Mouse (Mus musculus): ENCODE data around the gene Otoa. TPM values are rescaled to one million over a fixed set of nuclear protein-coding genes. Genes with fewer than 3 reads are reported as not detected.
A peak's percentile ranks its signal among the peaks of the same experiment; 100 is the strongest.

Otoa gene
- total RNA-seq (2021) = under 1 TPM; 0.31 to 0.61 TPM
- long read RNA-seq, experiment 1 = 0 reads
- long read RNA-seq, experiment 2, partial matches to known transcripts = 0 of 1 reads
- long read RNA-seq, experiment 2, other reads (novel, unspliced or antisense) = 1 of 1 reads

DNA sequence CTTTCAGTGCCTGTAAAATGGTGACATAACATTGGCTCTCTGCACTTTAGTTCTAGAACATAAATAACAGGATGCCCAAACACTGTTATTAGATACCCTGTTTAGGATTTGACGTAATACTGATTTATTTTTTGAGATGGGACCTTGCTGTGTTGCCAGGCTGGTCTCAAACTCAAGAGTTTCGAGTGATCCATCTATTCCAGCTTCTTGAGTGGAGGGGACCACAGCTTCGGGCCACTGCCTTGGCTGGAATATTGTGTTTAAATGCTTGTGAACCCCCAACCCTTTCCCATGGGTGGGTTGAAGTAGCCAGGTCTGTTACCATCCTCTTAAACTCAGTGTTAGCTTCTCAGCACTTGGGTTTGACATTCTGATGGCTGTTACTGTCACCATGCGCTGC lies at the start of gene Otoa:
TSS of gene Otoa (plus strand) at position 301 of the 400 bp plus-strand sequence.
- H3K4me3 ChIP-seq = no peak within 1 kb of the TSS
- no peak for DNase-seq
- TF ChIP-seq CTCF (IDR thresholded peaks at IDR 0.05) = no peak
- H3K27ac ChIP-seq = no peak within 1 kb of the TSS
- intact Hi-C loops (cut with DNase I) = no loop called here

DNA sequence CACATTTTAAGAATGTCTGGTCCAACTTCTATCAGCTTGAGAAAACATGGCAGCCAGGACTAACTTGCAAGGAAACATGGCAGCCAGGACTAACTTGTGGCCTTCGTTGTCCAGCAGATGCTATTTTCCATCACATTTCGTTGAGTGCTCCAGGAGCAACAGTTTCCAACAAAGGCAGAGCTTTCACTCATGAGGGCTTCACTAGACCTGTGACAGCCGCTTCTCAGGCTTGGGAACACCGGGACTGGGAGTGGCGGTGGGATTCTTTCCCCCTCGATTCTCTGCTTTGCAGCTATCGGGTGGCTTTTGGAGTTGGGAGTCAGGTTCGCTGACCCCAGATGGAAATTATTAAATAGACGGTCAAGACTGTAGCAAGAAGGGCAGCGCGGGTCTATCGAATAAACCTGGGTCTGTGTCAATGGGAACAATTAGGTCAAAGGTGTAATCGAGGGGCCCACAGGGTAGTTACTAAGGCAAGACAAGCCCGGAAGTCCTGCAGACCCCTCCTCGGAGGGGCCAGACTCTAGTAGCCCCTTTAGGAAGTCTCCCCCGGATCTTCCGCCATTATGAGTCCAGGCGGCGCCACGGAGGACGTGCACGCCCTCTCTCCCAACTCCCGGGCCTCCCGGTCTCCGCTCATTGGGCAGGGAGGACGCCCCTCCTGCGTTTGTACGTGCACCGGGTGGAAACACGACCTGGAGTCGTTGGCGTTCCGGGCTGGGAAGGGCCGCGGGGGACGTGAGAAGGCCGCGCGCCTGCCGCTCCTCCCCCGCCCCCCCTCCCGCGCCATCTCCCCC lies 47.4 kb upstream of the Otoa start, which contains the start of gene Mettl9:
TSS of gene Mettl9 (plus strand) at position 590 of the 797 bp plus-strand sequence.
- intact Hi-C loops (cut with DNase I) = loop anchor here (2.0 to 10.0 kb wide), 3 partner anchors 51 to 379 kb away; partner anchors contain the start of genes Cdr2 and Mfsd13b
- no peak; the same call in 1 of the 2 replicates for TF ChIP-seq CTCF (IDR thresholded peaks at IDR 0.05)
- Histone ChIP-seq H3K27ac (peak within 1 kb of the TSS; percentile 86), H3K4me3 (peak within 1 kb of the TSS; percentile 99)
- DNase-seq = peak; percentile 96

DNA sequence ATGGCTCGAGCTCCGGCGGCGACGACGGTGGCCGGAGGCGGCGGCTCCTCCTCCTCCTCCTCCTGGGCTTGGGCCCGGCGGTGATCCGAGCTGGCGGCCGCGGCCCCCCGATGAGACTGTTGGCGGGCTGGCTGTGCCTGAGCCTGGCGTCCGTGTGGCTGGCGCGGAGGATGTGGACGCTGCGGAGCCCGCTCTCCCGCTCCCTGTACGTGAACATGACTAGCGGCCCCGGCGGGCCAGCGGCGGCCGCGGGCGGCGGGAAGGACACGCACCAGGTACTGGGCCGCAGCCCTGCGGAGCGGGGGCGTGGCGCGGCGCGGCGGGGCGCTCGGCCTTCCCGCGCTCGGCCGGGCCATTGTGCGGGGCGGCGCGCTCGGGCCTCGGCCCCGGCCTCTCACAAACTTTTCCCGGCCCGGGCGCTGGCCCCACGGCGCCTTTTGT lies 46.7 kb upstream of the Otoa start:
- Histone ChIP-seq H3K27ac (peak overlapping the region; percentile 86), H3K4me3 (peak overlapping the region; percentile 99)
- intact Hi-C loops (cut with DNase I) = loop anchor here (2.0 to 10.0 kb wide), 3 partner anchors 52 to 380 kb away; partner anchors contain the start of genes Cdr2 and Mfsd13b
- DNase-seq = no peak
- TF ChIP-seq CTCF (IDR thresholded peaks at IDR 0.05) = no peak

DNA sequence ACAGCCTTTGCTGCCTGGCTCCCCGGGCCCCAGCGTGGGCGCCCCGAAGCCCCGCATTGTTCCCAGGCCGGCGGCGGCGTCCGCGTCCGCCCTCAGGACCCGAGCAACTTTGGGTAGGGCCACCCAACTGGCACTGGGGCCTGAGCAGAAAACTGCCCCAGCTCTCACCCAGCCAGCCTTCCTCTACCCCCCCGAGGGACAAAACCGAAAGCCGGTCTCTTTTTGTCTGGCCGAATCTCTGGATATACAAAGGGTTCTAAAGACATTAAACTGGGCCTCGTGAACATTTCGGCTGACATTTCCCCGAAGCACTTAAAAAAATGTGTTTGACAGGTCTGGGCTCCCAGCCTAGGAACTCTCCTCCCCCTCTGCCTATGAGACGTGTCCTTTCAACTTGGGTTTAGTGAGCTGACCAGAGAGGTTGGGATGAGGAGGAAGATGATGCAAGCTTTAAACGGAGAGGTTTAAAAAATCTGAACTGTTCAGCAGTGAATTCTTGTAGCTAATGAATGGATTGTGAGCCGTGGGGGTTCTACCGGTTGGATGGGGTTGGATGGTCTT lies 46.2 kb upstream of the Otoa start:
- no peak for DNase-seq
- TF ChIP-seq CTCF (IDR thresholded peaks at IDR 0.05) = no peak

DNA sequence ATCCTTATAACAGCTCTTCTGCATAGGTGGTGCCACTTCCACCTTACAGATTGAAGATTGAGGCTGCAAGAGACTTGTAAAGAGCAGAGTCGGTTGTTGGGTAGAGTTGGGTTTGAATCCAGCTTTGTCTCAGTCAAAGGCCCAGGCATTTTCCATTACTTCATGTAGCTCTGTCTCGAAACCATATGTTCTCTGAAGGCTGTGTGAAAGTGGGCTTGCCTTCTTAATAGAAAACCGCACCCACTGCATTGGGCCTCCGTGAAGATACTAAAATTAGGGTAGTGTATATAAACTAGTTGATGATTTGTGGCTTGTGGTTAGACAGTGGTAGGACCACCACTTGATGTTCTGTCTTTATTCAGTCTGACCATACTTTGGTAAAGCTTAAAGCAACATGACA lies 40.9 kb upstream of the Otoa start:
- no peak for DNase-seq
- TF ChIP-seq CTCF (IDR thresholded peaks at IDR 0.05) = no peak
- Histone ChIP-seq H3K4me3 (no peak overlapping the region), H3K27ac (no peak overlapping the region)
- intact Hi-C loops (cut with DNase I) = no loop called here

More for the DNA sequence above, 46.2 kb upstream of the Otoa start:
- intact Hi-C loops (cut with DNase I) = loop anchor here (2.0 to 10.0 kb wide), 2 partner anchors 52 to 380 kb away; partner anchors contain the start of genes Cdr2 and Mfsd13b
- H3K4me3 ChIP-seq = peak overlapping the region; percentile 99
- peak overlapping the region; percentile 86 for H3K27ac ChIP-seq

DNA sequence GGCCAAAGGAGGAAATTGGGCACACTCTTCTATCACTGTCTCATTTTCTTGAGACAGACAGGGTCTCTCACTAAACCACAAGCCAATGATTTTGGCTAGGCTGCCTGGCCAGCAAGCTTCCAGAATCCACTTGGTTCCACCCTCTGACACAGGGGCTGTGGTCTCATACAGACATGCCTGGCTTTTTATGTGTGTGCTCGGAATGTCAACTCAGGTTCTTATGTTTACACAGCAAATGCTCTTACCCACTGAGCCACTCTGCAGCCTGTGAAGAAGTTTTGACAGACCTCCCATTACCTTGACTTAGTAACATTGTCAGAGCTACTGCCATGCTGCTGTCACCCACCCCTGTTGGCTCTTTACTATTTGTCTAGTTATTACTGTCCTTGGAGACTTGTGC lies 39.5 kb upstream of the Otoa start:
- intact Hi-C loops (cut with DNase I) = no loop called here

DNA sequence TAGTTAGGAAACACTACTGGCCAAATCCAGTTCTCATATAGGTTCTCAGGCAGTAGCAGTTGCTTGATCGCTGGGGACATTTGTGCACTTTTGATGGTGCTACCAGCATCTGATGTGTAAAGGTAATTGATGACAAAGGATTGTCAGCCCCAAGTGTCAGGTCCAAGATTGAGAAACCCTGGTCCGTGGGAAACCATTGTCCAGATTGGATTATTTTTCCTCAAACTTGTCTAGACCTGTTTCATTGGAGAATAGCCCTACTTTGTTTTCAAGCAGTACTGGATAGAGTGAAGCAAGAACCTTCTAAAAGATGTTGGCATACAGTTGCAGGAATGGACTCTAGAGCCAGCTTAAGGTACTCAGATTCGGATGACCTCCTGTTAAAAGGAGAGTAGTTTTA lies 38.4 kb upstream of the Otoa start:
- TF ChIP-seq CTCF (IDR thresholded peaks at IDR 0.05) = no peak
- intact Hi-C loops (cut with DNase I) = no loop called here
- Histone ChIP-seq H3K4me3 (no peak overlapping the region), H3K27ac (no peak overlapping the region)
- DNase-seq = no peak

More for the DNA sequence above, 39.5 kb upstream of the Otoa start:
- TF ChIP-seq CTCF (IDR thresholded peaks at IDR 0.05) = no peak
- no peak overlapping the region for H3K27ac ChIP-seq
- DNase-seq = no peak
- no peak overlapping the region for H3K4me3 ChIP-seq

DNA sequence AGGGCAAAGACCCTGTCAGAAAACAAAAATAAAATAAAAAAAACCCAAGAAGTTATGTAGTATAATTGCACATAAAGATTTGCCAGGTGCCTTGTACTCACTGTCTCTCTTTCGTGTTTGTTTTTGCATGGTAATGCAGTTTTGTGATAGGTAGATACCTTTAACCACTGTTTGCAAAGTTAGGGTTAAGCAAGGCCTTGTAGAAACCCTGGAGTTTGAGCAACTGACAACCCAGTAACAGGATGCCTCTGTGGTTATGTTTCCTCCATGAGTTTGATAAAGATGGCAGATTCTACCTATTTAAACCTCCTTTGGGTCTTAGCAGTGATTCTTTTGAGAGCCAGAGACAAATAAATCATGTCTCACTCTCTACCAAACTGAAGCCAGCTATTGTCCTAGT lies 37.9 kb upstream of the Otoa start:
- DNase-seq = no peak
- TF ChIP-seq CTCF (IDR thresholded peaks at IDR 0.05) = no peak
- no peak overlapping the region for H3K27ac ChIP-seq
- H3K4me3 ChIP-seq = no peak overlapping the region
- intact Hi-C loops (cut with DNase I) = no loop called here

DNA sequence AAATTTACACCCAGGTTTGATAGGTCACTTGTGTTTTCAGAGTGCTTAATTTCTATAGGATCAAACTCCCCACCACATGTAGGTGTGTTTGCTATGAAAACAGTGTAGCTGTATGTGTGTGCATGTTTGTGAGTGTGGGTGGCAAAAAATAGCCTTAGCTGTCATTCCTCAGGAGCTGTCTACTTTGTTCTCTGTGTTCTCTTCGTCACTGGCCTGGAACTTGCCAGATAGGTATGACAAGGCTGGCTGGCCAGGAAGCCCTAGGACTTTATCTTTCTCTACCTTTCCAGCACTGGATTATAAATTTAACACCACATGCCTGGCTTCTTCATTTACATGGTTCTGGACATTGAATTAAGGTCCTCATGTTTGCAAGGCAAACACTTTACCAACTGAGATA lies 37.2 kb upstream of the Otoa start:
- DNase-seq = no peak
- intact Hi-C loops (cut with DNase I) = no loop called here
- no peak for TF ChIP-seq CTCF (IDR thresholded peaks at IDR 0.05)
- Histone ChIP-seq H3K27ac (no peak overlapping the region), H3K4me3 (no peak overlapping the region)

DNA sequence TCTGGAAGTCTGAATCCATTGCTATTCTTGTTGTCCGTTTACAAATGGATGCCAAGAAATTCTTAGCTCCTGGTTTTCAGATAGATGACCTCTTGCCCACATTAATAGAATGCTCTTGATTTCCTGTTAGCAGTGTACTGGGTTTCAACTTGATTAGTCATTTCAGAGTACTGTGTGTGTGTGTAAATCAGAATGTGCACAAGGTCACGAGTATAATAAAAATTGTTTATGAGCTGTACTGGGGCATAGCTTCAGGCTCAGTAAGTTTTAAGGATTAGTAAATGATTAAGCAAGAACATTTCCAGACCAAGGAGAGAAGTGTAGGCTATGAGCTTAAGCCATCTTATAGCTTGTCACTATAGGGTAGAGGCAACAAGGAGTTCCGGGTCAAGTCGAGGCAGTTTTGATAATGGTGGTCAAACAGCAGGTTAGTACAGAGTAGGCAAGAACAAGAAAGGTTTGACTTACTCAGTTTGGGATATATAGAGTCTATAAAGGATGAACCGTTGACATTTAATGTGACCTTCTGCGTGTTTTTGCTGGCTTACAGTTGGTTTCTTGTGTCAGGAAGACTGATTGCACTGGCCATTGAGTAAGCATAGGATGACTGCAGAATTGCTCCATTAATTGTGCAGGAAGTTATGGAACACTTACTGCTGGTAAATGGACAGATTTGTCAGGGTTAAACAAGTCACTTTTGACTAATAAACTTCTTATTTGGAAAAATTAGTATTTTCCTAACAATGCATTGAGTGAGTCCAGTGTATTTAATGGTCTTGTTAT lies 35.6 kb upstream of the Otoa start:
- H3K4me3 ChIP-seq = no peak overlapping the region
- no peak for DNase-seq
- intact Hi-C loops (cut with DNase I) = no loop called here
- no peak overlapping the region for H3K27ac ChIP-seq
- TF ChIP-seq CTCF (IDR thresholded peaks at IDR 0.05) = no peak

DNA sequence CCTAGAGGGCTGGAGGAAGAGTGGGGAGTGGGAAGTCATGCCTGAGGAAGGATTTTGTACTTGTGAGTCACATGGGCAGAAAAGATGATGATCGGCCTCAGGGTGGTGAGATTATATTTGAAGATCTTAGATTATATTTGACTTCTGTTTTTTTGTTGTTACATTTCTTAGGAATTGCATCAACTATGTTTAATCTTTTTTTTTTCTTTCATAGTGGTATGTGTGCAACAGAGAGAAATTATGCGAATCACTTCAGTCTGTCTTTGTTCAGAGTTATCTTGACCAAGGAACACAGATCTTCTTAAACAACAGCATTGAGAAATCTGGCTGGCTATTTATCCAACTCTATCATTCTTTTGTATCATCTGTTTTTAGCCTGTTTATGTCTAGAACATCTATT lies 33.8 kb upstream of the Otoa start:
- Histone ChIP-seq H3K27ac (no peak overlapping the region), H3K4me3 (no peak overlapping the region)
- no peak for DNase-seq
- intact Hi-C loops (cut with DNase I) = no loop called here
- TF ChIP-seq CTCF (IDR thresholded peaks at IDR 0.05) = no peak

DNA sequence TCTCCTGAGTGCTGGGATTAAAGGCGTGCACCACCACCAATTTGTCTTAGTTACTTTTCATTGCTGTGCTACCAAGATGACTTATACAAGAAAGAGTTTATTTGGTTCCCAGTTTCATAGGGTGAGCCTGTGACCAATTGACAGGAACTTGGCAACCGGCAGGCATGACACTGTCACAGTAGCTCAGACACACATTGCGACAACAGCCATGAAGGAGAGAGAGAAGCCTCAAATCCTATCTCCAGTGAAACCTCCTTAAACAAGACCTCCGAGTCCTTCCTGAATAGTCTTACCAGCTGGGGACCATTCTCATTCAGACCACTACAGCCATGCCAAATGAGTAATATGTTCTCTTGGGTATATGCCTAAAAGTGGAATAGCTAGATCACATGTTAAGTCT lies 28.4 kb upstream of the Otoa start:
- intact Hi-C loops (cut with DNase I) = no loop called here
- TF ChIP-seq CTCF (IDR thresholded peaks at IDR 0.05) = no peak
- Histone ChIP-seq H3K27ac (no peak overlapping the region), H3K4me3 (no peak overlapping the region)
- DNase-seq = no peak
